Mouse (Mus musculus) testis, adult 2 months (tissue): Measurements from ENCODE around the gene Sprr2f.

Experiments
- CTCF ChIP-seq: fragments of 200-500 bp; IDR thresholded peaks from 2 replicates; pipeline ENCODE4 v1.5.1; 2012; ENCODE audit warnings: low read depth, mild to moderate bottlenecking, inconsistent platforms, low read length, moderate library complexity; ENCODE audit not compliant: control insufficient read depth, insufficient read depth, insufficient replicate concordance
- POLR2A ChIP-seq: fragments of 200-500 bp; IDR thresholded peaks from 2 replicates; pipeline ENCODE4 v1.6.1; 2012; ENCODE audit warnings: low read depth, mild to moderate bottlenecking, inconsistent platforms, low read length, moderate library complexity; ENCODE audit not compliant: control insufficient read depth

DNA sequence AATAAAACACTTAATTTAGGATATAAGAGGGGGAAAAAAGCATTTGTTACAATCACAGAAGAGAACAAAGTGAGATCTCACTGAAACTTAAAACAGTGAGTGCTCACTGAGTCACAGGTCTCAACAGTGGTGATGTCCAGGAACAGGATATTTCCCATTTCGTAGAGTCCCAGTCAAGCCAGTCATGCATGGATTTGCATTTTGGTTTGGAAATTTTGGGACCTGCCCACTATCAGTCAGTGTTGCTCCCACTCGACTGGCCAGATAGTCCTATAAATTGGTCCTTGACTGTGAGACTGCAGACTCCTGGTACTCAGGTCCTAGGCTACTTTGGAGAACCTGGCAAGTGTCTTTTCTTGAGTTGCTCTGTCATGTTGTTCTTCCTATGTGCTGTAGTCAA, 13.1 kb upstream of the Sprr2f start, which contains the start of gene Sprr2e:
- TF ChIP-seq POLR2A (no peak), CTCF (no peak)
